Mouse (Mus musculus) MEL (cell line): ENCODE data around the gene Adam17.

Source experiments
- CHD2 ChIP-seq: IDR thresholded peaks from 2 replicates; pipeline ENCODE4 v1.6.1; 2011; ENCODE audit warnings: low read length, improper control_type of control experiment
- CTCF ChIP-seq, 3 experiments: IDR thresholded peaks in 2 of 3; conservative IDR thresholded peaks in 1 of 3; 2 replicates each; pipeline ENCODE4 v1.5.1; 2011 to 2012; ENCODE audit warnings: low read length in 3 of 3, low read depth in 2 of 3, mild to moderate bottlenecking in 2 of 3, improper control_type of control experiment in 1 of 3, inconsistent platforms in 1 of 3, mixed read lengths in 1 of 3, moderate library complexity in 1 of 3; ENCODE audit not compliant: control insufficient read depth in 1 of 3, insufficient read depth in 1 of 3, poor library complexity in 1 of 3, severe bottlenecking in 1 of 3
- E2F4 ChIP-seq: IDR thresholded peaks from 2 replicates; pipeline ENCODE4 v1.6.1; 2011; ENCODE audit warnings: low read depth, low read length, improper control_type of control experiment, borderline replicate concordance
- GABPA ChIP-seq: IDR thresholded peaks from 2 replicates; pipeline ENCODE4 v1.6.1; 2012; ENCODE audit warnings: low read depth, mild to moderate bottlenecking, inconsistent platforms, low read length, improper control_type of control experiment, moderate library complexity
- HCFC1 ChIP-seq: IDR thresholded peaks from 2 replicates; pipeline ENCODE4 v1.6.1; 2012; ENCODE audit warnings: low read depth, mild to moderate bottlenecking, inconsistent platforms, low read length, improper control_type of control experiment, moderate library complexity
- KAT2A ChIP-seq: conservative IDR thresholded peaks from 2 replicates; pipeline ENCODE4 v1.6.1; 2012; ENCODE audit warnings: low read depth, low read length, improper control_type of control experiment, inconsistent platforms
- MAFK ChIP-seq: IDR thresholded peaks from 2 replicates; pipeline ENCODE4 v1.6.1; 2011; ENCODE audit warnings: low read depth, mild to moderate bottlenecking, low read length, improper control_type of control experiment, borderline replicate concordance
- MAX ChIP-seq: IDR thresholded peaks from 2 replicates; pipeline ENCODE4 v1.6.1; 2011; ENCODE audit warnings: low read length, improper control_type of control experiment
- MEF2A ChIP-seq: IDR thresholded peaks from 2 replicates; pipeline ENCODE4 v1.6.1; 2014; ENCODE audit warnings: low read depth, mild to moderate bottlenecking, inconsistent platforms, low read length, improper control_type of control experiment; ENCODE audit not compliant: poor library complexity, insufficient replicate concordance, severe bottlenecking; ENCODE audit errors: extremely low read depth
- TCF12 ChIP-seq: IDR thresholded peaks from 2 replicates; pipeline ENCODE4 v1.6.1; 2014; ENCODE audit warnings: low read depth, mild to moderate bottlenecking, inconsistent platforms, low read length, improper control_type of control experiment, moderate library complexity
- USF1 ChIP-seq: IDR thresholded peaks from 2 replicates; pipeline ENCODE4 v1.6.1; 2014; ENCODE audit warnings: low read depth, mild to moderate bottlenecking, inconsistent platforms, low read length, improper control_type of control experiment, moderate library complexity

- TF ChIP-seq CHD2 (no peak), CTCF (IDR thresholded peaks at IDR 0.05 in 2 of 3, conservative IDR thresholded peaks at IDR 0.05 in 1 of 3; ENCODE audit: control insufficient read depth in 1 of 3, insufficient read depth in 1 of 3, low read depth in 2 of 3, low read length in 3 of 3, poor library complexity in 1 of 3, severe bottlenecking in 1 of 3) (no peak), MAX (no peak), MAFK (no peak), TCF12 (no peak), GABPA (no peak), E2F4 (no peak), HCFC1 (no peak), USF1 (no peak), MEF2A (no peak), KAT2A (no peak)
Observed at GRCm38 (mm10) chr12:21340674-21341073, 32.8 kb downstream of the Adam17 start.
